Mouse (Mus musculus): ENCODE results near the gene Ly9.

Ly9 gene

DNA sequence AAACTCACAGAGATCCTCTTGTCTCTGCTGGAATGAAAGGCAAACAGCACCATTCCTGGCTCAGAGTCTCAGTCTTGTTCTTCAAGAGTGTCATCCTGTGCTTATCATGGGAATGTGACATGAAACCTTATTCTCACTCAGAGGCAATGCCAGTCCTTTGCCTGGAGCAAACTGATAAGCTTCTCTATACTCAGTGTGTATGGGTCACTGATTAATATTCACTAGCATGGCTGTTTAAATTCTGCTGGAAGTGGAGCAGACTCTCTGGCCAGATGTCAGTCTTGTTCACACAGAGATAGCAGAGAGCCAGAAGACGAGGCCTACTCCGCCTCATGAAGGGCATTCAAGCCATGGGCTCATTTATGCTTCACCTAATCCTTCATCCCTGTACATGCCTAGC is 22.6 kb downstream of the Ly9 start:
- no peak for DNase-seq (ENCODE audit: low spot score in 2 of 2)

DNA sequence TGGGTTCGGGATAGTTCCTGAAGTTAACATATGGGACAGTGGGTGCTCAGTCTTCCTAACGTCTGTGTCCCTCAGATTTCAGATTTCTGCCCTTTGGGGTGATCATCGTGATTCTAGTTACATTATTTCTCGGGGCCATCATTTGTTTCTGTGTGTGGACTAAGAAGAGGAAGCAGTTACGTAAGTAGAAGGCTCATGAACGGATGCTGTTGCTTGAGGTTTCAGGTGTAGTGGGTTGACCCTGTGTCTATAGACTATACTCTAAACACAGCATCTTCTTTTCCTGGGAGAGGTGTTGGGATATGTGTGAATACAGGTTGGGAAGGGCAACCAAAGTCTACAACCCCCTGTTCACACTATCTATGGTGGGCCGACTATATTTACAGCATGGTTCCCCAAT is 30.0 kb downstream of the Ly9 start:
- DNase-seq (ENCODE audit: low spot score in 2 of 2), result no peak

DNA sequence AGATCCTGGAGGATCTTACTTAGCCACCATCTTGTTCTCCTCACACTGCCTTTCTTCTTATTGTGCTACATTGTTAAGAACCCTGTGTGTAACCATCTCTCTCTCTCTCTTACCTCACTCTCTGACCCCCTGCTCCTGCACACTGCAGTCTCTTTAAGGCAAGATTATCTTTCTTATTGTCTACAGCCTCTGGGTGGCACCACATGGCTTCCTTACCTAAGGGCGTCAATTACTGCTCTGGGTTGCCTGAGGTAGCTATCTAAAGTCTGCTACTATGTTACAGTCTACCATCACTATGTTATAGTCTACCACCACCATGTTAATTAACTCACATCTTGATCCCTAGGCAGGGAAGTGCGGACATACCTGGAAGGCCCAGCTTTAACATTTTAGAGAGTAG is 38.8 kb downstream of the Ly9 start:
- no peak for DNase-seq (ENCODE audit: low spot score in 2 of 2)

DNA sequence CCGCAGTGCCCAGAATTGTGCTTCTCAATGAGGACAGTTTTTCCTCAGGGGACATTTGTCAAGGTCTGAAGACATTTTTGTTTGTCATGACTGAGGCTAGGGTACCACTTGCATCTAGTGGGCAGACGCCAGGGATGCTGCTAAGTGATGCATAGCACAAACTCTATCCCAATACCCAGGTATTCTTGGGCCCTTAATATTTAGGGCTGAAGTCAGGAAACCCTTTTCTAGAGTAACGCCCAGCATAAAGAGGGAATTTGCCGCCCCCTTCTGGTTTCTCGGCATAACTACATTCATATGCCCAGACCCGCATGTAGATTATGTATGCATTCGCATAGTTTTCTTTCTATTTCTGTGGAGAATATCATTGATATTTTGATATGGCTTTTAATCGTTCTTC is 40.4 kb downstream of the Ly9 start:
- peak in 1 of 2 experiments; percentile 73 for DNase-seq (ENCODE audit: low spot score in 2 of 2)

DNA sequence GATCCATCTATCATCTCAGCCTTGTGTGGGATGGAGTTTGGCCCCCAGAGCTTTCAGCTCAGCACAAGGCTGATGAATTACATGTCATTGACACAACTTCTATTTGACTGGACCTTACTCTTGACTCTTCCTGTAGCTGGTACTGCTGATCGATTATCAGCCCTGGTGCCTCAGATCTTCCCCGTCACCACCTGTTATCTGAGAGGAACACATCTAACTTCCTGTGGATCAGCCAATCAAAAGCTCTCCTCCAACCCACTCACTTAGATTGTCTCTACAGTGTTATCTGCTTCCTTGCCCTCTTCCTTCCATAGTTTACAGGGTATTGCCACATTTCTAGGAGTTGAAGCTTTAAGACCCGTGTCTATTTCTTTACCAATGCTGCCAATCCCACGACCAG is 41.3 kb downstream of the Ly9 start:
- DNase-seq (ENCODE audit: low spot score in 2 of 2), result no peak

DNA sequence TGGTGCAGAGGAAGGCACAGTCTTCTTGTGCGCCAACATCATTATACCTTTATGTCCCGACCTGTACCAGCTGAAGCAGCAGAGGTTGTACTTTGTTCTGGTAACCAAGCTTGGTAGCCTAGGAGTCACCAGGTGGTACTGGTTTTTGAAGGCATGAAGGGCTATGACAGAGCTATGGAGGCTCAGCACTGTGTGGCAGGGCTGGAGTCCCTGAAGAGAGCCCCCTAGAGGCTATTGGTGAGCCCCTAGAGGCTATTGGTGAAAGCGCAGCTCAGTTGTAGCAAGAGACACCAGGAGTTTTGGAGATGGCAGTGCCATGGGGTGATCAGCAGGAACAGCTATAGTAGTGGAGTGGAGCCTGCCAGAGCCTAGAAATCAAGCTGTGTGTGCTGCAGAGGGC is 43.0 kb downstream of the Ly9 start:
- DNase-seq (ENCODE audit: low spot score in 2 of 2), result peak in 1 of 2 experiments; percentile 53

DNA sequence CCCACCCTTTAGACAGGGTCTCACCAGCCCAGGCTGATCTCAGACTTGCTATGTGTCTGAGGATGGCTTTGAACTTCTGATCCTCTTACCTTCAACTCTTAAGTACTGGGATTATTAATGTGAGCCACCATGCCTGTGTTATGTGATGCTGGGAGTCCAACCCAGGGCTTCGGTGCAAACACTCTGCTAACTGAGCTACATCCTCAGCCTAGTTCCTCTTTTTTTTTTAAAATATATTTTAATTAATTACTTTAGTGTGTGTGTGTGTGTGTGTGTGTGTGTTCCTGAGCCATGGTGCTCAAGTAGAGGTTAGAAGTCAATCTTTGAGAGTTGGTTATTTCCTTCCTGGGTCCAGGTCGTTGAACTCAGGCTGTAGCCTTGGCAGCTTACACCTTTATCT is 44.2 kb downstream of the Ly9 start:
- DNase-seq (ENCODE audit: low spot score in 2 of 2), result no peak

DNA sequence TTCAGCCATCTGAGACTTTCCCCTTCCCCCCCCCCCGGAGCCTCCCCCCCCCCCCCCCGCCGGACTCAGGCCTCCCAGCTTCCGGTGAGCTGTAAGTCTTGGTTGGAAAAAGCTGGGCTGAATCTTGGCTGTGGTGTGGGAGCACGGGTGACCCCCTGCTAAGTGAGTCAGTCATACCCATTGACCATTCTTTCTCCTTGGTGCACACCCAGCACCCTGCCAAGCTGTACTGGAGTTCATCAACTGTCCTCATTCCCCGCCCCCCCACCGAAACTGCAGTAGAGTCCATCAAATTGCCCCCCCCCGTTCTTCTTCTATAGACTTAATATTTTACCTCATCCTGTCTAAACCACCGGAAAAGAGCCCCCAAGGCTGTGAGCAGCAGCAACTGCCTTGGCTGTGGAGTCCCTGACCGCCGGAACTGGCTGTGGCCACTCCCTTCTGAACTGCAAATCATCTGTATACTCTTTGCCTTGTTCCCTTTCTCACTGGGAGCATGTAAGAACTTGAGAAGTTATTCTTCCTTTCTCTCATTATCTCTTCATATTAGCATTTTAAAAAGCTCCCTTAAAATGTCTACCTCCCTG is 45.5 kb downstream of the Ly9 start:
- no peak for DNase-seq (ENCODE audit: low spot score in 2 of 2)

DNA sequence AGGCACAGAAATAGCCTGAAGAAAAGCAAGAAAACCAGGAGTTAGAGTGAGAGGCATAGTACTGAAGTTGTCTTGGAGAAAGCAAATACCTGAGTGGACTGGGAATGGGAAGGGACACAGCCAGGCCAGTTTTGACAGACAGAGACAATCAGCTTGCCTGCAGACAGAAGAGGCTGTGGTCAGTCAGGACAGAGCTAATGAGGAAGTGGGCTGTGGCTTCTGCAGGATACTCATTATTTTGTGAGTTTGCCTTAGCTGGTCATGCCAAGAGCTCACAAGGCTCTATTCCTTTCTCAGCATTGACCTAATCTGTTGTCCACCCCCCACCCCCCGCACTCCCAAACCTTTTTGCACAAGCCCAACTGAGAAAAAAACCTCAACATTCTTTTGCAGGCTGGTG is 46.0 kb downstream of the Ly9 start:
- DNase-seq (ENCODE audit: low spot score in 2 of 2), result no peak

DNA sequence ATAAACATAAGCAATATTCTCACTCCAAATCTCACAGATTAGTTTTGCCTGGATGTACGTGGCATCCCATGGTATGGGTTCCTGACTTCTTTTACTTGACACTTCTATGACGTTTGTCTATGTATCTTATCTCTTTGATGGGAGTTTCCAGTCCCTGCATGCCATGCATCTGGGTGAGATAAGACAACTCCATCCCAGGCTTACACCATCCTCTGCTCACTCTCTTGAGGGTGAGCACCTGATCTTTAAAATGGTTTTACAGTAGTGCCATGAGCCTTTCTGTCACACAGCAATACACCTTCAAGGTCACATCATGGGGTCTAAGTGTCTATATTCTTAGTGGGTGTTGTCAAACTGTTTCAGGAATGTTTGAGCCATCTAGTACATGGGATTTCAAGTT is 46.9 kb downstream of the Ly9 start:
- no peak for DNase-seq (ENCODE audit: low spot score in 2 of 2)

DNA sequence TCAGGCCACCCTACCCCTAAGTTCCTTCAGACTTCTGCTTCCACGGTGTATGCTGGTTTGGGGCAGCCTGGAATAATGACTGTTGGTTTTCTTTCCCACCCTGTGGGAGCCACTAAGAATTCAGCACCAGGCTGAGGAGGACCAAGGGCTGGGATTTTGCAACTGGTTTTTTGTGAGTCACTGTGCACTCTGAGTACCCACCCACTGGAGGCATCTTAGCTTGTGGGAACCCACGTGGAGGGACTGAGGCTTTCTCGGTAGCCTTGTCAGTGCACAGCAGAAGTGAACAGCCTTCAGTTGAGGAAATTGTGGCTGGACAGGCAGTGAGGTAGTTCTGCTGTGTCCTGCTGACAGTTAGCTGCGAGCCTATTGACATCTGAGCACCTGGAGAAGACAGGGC is 48.3 kb downstream of the Ly9 start, which contains the start of gene Cd244a:
Cd244a (plus strand) TSS at position 296 of the 400 bp plus-strand sequence.
- no peak for DNase-seq (ENCODE audit: low spot score in 2 of 2)

DNA sequence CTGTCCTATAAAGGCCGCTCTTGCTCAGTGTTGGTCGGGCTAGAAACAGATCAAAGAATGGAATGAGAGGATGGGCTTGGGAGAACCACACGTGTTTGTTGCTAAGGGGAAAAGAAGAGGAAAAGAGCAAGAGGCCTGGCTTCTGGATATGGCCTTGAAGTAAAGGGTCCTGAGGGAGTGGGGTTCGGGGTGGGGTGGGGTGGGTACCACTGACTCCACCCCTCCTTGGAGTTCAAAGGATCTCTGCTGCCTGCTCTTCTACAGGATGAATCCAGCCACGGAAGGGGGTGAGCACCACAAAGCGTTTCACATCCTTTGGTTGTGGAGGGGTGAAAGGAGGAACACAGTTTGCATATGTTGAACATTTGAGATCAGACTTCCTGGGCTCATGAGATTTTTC is 48.8 kb downstream of the Ly9 start:
- DNase-seq (ENCODE audit: low spot score in 2 of 2), result no peak

DNA sequence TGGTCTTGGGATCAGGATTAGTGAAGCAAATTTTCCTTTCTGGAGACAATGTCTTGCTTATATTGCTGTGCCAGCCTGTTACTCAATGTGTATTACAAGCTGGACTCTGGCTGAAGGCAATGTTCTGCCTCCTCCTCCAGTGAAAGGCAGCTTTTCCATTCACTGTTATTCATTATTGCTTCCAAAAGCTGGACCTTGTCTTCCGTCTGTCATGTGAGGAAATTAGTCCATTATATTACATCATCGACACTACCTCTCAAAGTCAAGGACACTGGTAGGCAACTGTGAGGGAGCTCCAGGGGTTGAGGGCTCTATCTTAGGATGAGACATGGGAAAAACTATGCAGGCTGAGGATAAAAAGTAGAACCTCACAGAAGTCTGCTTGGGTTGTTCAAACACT is 50.8 kb downstream of the Ly9 start:
- DNase-seq (ENCODE audit: low spot score in 2 of 2), result no peak

DNA sequence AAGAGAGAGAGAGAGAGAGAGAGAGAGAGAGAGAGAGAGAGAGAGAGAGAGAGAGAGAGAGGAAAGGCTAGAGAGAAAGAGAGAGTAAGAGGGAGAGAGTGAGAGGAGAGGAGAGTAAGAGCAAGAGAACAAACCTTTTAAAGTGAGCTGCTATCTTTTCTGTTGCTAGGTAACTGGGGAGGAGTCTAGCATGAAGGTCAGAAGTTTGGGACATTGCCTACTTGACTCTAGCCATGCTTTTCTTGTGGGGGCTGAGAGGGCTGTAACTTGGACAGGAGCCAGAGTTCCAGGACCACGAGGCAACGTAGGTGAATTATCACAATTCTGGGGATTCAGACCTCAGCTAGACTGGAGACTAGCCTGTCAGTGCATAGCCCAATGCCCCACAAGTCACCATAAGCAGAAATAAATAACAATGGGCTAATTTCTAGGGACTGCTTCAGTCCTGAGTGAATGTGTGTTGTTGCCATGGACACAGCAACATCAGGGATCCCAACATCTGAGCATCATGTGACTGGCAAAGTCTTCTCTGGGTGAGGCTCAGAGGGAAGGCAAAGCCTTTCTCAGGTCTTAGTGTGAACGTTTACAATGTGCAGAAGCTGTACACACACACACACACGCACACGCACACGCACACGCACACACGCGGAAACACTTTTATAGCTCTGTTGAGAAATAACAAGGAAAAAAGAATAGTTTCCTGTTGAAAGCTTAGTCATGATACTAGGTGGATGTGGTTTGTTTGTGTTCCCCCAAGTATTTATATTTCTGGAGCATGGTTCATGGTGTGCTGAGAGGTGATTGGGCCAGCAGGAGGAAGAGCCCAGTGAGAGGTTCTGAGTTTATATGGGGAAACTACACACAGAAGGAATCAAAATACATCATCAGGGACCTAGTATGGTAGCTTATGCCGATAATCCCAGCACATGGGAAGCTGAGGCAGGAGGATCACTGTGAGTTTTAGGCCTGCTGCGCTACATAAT is 53.6 kb downstream of the Ly9 start:
- no peak for DNase-seq (ENCODE audit: low spot score in 2 of 2)

DNA sequence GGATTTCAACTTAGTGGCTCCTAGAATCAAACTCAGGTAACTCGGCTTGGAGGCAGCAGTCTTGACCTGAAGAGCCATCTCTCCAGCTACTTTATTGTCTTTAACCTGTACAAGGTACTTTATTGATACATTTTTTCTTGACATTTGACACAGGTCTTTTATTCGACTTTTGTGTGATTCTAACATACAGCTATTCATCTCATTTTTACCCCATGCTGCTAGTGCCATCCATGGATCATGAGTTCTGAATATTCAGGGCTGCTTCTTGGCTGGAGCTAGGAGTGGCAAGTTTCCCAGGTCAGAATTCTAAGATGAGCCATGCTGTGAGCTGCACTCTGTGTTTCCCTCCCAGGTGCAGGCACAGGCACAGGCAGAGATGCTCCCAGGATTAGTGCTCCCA is 55.0 kb downstream of the Ly9 start:
- DNase-seq (ENCODE audit: low spot score in 2 of 2), result no peak

DNA sequence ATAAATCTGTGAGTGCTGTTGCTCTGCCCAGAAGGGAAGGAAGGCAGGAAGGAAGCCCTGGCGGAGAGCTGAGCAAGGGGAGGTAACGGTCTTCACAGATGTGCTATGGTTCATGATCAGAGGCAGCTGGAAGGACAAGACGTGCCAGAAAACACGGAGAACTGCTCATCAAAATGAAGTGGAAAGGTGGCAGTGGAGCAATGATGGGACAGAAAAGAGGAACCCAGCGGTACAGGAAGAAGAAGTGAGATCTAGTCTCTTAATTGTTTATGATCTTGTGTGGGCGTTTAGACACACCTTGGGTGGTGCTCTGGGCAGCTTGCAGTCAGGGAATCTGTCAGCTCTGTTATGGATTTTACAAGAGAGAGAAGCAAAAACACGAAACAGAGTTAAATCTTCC is 55.9 kb downstream of the Ly9 start:
- DNase-seq (ENCODE audit: low spot score in 2 of 2), result no peak

DNA sequence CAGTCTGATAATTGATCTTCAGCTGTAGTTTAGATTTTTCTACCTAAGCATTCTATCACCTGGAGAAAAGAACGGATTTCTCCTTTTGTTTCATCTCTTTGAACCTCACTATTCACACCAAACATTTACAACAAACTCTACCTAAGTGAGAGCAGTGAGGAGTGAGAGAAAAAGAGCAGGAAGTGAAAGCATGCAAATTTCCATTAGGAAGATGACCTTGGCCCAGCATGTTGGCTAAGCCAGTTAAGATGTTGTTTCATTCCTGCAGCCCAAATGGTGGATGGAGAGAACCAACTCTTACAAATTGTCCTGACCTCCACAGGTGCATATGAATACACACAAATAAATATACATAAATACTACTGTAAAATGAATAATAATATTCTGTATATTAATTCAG is 66.5 kb downstream of the Ly9 start:
- no peak for DNase-seq (ENCODE audit: low spot score in 2 of 2)
